Comparison of ENCODE assay signal across 10 mouse cellular contexts in genomic region chr14:73098677-73099387, GRCm38 (mm10). TPM values are rescaled to one million over a fixed set of nuclear protein-coding genes. Genes with fewer than 3 reads are reported as not detected.
DNase-seq lines count a peak whose midpoint lies in the region; ATAC-seq and TF ChIP-seq lines count a peak whose summit lies in the region.
"Had no signal": no experiment of that assay in that cellular context is flagged by ENCODE, and none has a peak within 500 bp of the region (broad histone marks: within the 10 kb centered on the region; RNA-seq: fewer than 3 reads in every experiment).

No protein-coding gene starts in this region.

- TF ChIP-seq CTCF in gastrocnemius, adult 2 months (IDR thresholded peaks at IDR 0.05), result peak; percentile 83

- intact Hi-C loops in gastrocnemius, adult 2 months (cut with DNase I), result no loop called here

- DNase-seq in gastrocnemius, adult 2 months, result peak; percentile 26
- no peak for DNase-seq in gastrocnemius, adult 18-20 months (ENCODE audit: low spot score)
- peak; percentile 36 for DNase-seq in urinary bladder, postnatal 25 days (ENCODE audit: low spot score)
- no peak for DNase-seq in urinary bladder, postnatal 36 days (ENCODE audit: low spot score in 2 of 2)
- DNase-seq in embryo, embryonic 10.5 days (ENCODE audit: low spot score), result peak; percentile 89
- DNase-seq in kidney, postnatal 36 days, result peak; percentile 26 to 80
- no peak for DNase-seq in ovary, postnatal 14 days (ENCODE audit: low spot score)
- DNase-seq: liver, embryonic 13.5 days had no signal

- H3K27ac ChIP-seq in gastrocnemius, adult 2 months, result no peak overlapping the region
- H3K27ac ChIP-seq: embryonic facial prominence, embryonic 12.5 days; liver, embryonic 13.5 days had no signal

- H3K4me3 ChIP-seq in gastrocnemius, adult 2 months, result no peak overlapping the region
- H3K4me3 ChIP-seq: embryonic facial prominence, embryonic 12.5 days; liver, embryonic 13.5 days had no signal

- ATAC-seq in monocyte, adult 5-6 weeks (replicated peaks; ENCODE audit: insufficient number of reproducible peaks, low FRiP score, low TSS enrichment, poor library complexity, severe bottlenecking), result peak; percentile 74

RNA-seq across cellular contexts. Expression of gene Rcbtb2, which starts 24.0 kb away (rescaled TPM):
- 10 to 100 TPM; 14.4 to 18.5 TPM for total RNA-seq in gastrocnemius, adult 2 months (2021)
- total RNA-seq in gastrocnemius, adult 18-20 months (2021), result 10 to 100 TPM; 13.6 to 14.8 TPM
- 50.0 to 78.5 TPM (median 57.1 TPM) in 3 replicates for total RNA-seq in monocyte, adult 5-6 weeks (2017)

RNA-seq across cellular contexts. Expression of gene Cysltr2, which starts 49.9 kb away (rescaled TPM):
- total RNA-seq in gastrocnemius, adult 2 months (2021), result not detected
- not detected for total RNA-seq in gastrocnemius, adult 18-20 months (2021)
- 20.0 to 54.5 TPM (median 29.4 TPM) in 3 replicates for total RNA-seq in monocyte, adult 5-6 weeks (2017)

Comparison
In these comparisons a context has a peak if more than half of its experiments do, and no peak if none do; other contexts are left out.
1. DNase-seq: peak in gastrocnemius, adult 2 months (single experiment), urinary bladder, postnatal 25 days (single experiment), embryo, embryonic 10.5 days (single experiment) and kidney, postnatal 36 days (2 of 2); none in gastrocnemius, adult 18-20 months (single experiment), urinary bladder, postnatal 36 days (0 of 2) and ovary, postnatal 14 days (single experiment).
2. RNA of gene Cysltr2, which starts 49.9 kb away (total RNA-seq): 20.0 to 54.5 TPM in monocyte, adult 5-6 weeks; not detected in gastrocnemius, adult 18-20 months and not detected in gastrocnemius, adult 2 months; every median in the first group is over 10 times any median in the second.